Mouse (Mus musculus) heart, embryonic 13.5 days (tissue): Measurements from ENCODE around the gene Ift122. TPM values are rescaled to one million over a fixed set of nuclear protein-coding genes. Genes with fewer than 3 reads are reported as not detected.

Experiments
- ATAC-seq: fragments of 200-750 bp; cut with Nextera tagmentation; 2 replicates; pipeline ENCODE4 v1.8.0; 2017; ENCODE audit warnings: moderate TSS enrichment; ENCODE audit not compliant: insufficient number of reproducible peaks, low FRiP score, low TSS enrichment; ENCODE audit errors: extremely low read depth
- H3K27ac ChIP-seq: fragments of 300-500 bp; sonication (generic); replicated peaks from 2 replicates; pipeline ENCODE4 v1.5.1; 2015; ENCODE audit warnings: moderate library complexity, mild to moderate bottlenecking, inconsistent platforms
- H3K27me3 ChIP-seq: fragments of 300-500 bp; sonication (generic); replicated peaks from 2 replicates; pipeline ENCODE4 v1.6.1; 2015; ENCODE audit warnings: mild to moderate bottlenecking, inconsistent platforms
- H3K36me3 ChIP-seq: fragments of 300-500 bp; sonication (generic); 2 replicates; pipeline ENCODE4 v1.6.1; 2015; ENCODE audit warnings: mild to moderate bottlenecking, inconsistent platforms
- H3K4me1 ChIP-seq: fragments of 300-500 bp; sonication (generic); 2 replicates; pipeline ENCODE4 v1.6.1; 2015; ENCODE audit warnings: inconsistent platforms
- H3K4me2 ChIP-seq: fragments of 300-500 bp; sonication (generic); 2 replicates; pipeline ENCODE4 v1.6.1; 2015; ENCODE audit warnings: inconsistent platforms, mild to moderate bottlenecking, moderate library complexity
- H3K4me3 ChIP-seq: fragments of 300-500 bp; sonication (generic); 2 replicates; pipeline ENCODE4 v1.5.1; 2015; ENCODE audit warnings: moderate library complexity, mild to moderate bottlenecking, inconsistent platforms
- H3K9ac ChIP-seq: fragments of 300-500 bp; sonication (generic); 2 replicates; pipeline ENCODE4 v1.6.1; 2015; ENCODE audit warnings: inconsistent platforms, mild to moderate bottlenecking, moderate library complexity
- H3K9me3 ChIP-seq: fragments of 300-500 bp; sonication (generic); 2 replicates; pipeline ENCODE4 v1.6.1; 2016; ENCODE audit warnings: inconsistent platforms
- WGBS: fragments of 180-500 bp; shearing (Covaris S2); methylation state at CpG from one replicate; pipeline ENCODE4 v1.1.7; 2015; ENCODE audit warnings: mixed read lengths; 5-methylcytosine and 5-hydroxymethylcytosine counted together
- polyA plus RNA-seq: library from polyadenylated mRNA; unstranded; fragments of >200 nt; fragmentation: Nextera tagmentation; extraction: Ambion mirVana; gene quantifications from 2 replicates; pipeline ENCODE4 v1.2.1, GENCODE M21; 2015

Ift122 gene
- polyA plus RNA-seq: 21.2 and 21.4 TPM in 2 replicates

- H3K9ac ChIP-seq: peak within 1 kb of the TSS; percentile 85
- H3K36me3 ChIP-seq: peaks cover 18% of the 10 kb centered on the region
- H3K27ac ChIP-seq: peak within 1 kb of the TSS; percentile 92
- no peaks in the 10 kb centered on the region for H3K9me3 ChIP-seq
- H3K27me3 ChIP-seq: no peaks in the 10 kb centered on the region
- peak within 1 kb of the TSS; percentile 89 for H3K4me2 ChIP-seq
- under 1% methylated on average over 51 of the region's 51 CpGs for WGBS
- H3K4me3 ChIP-seq: peak within 1 kb of the TSS; percentile 64
- ATAC-seq: peak; percentile 94
- H3K4me1 ChIP-seq: peaks cover 53% of the 10 kb centered on the region
Measured at GRCm38 (mm10) chr6:115853091-115853813, at the start of gene Ift122, which contains the start of gene Mbd4. Gene Ift122 (plus strand): TSS chr6:115853470. Gene Mbd4 (minus strand): TSS chr6:115853371.

GRCm38 (mm10) chr6:115803541-115804382, 49.5 kb upstream of the Ift122 start:
- H3K36me3 ChIP-seq: peaks cover 87% of the 10 kb centered on the region
- no peaks in the 10 kb centered on the region for H3K27me3 ChIP-seq
- no peaks in the 10 kb centered on the region for H3K9me3 ChIP-seq
- H3K27ac ChIP-seq: no peak overlapping the region
- H3K9ac ChIP-seq: no peak overlapping the region
- no peak for ATAC-seq
- WGBS: 41% methylated on average over 16 of the region's 16 CpGs
- H3K4me2 ChIP-seq: no peak overlapping the region
- H3K4me1 ChIP-seq: peaks cover 30% of the 10 kb centered on the region
- no peak overlapping the region for H3K4me3 ChIP-seq

- H3K4me3 ChIP-seq: no peak overlapping the region
- peaks cover 30% of the 10 kb centered on the region for H3K4me1 ChIP-seq
- H3K9me3 ChIP-seq: no peaks in the 10 kb centered on the region
- H3K9ac ChIP-seq: no peak overlapping the region
- ATAC-seq: no peak
- 63% methylated on average over 10 of the region's 10 CpGs for WGBS
- H3K27me3 ChIP-seq: no peaks in the 10 kb centered on the region
- H3K27ac ChIP-seq: no peak overlapping the region
- H3K4me2 ChIP-seq: no peak overlapping the region
- peaks cover 78% of the 10 kb centered on the region for H3K36me3 ChIP-seq
Measured at GRCm38 (mm10) chr6:115804432-115805192, 48.7 kb upstream of the Ift122 start.

GRCm38 (mm10) chr6:115807464-115808195, 45.6 kb upstream of the Ift122 start:
- 2% methylated on average over 15 of the region's 15 CpGs for WGBS
- H3K27ac ChIP-seq: peak overlapping the region; percentile 96
- no peaks in the 10 kb centered on the region for H3K9me3 ChIP-seq
- H3K4me1 ChIP-seq: peaks cover 30% of the 10 kb centered on the region
- peak overlapping the region; percentile 73 for H3K4me2 ChIP-seq
- H3K9ac ChIP-seq: peak overlapping the region; percentile 98
- no peaks in the 10 kb centered on the region for H3K27me3 ChIP-seq
- H3K36me3 ChIP-seq: peaks cover 49% of the 10 kb centered on the region
- peak overlapping the region; percentile 90 for H3K4me3 ChIP-seq
- ATAC-seq: no peak

GRCm38 (mm10) chr6:115808196-115808487, 45.1 kb upstream of the Ift122 start:
- Histone ChIP-seq H3K4me1 (peaks cover 30% of the 10 kb centered on the region), H3K9ac (peak overlapping the region; percentile 98), H3K27me3 (no peaks in the 10 kb centered on the region), H3K9me3 (no peaks in the 10 kb centered on the region), H3K27ac (peak overlapping the region; percentile 96), H3K4me2 (peak overlapping the region; percentile 73), H3K4me3 (peak overlapping the region; percentile 90), H3K36me3 (peaks cover 44% of the 10 kb centered on the region)
- under 1% methylated on average over 22 of the region's 22 CpGs for WGBS
- ATAC-seq: no peak

GRCm38 (mm10) chr6:115808488-115809231, 44.6 kb upstream of the Ift122 start, which contains the start of gene Rpl32:
Gene Rpl32 (minus strand): TSS chr6:115808747.
- peak within 1 kb of the TSS; percentile 73 for H3K4me2 ChIP-seq
- H3K4me3 ChIP-seq: peak within 1 kb of the TSS; percentile 90
- H3K27me3 ChIP-seq: no peaks in the 10 kb centered on the region
- H3K9me3 ChIP-seq: no peaks in the 10 kb centered on the region
- peaks cover 31% of the 10 kb centered on the region for H3K4me1 ChIP-seq
- peaks cover 39% of the 10 kb centered on the region for H3K36me3 ChIP-seq
- ATAC-seq: peak; percentile 32; the same call in 1 of the 2 replicates
- peak within 1 kb of the TSS; percentile 96 for H3K27ac ChIP-seq
- peak within 1 kb of the TSS; percentile 98 for H3K9ac ChIP-seq
- WGBS: under 1% methylated on average over 47 of the region's 47 CpGs

- Histone ChIP-seq H3K27ac (no peak overlapping the region), H3K9ac (no peak overlapping the region), H3K27me3 (no peaks in the 10 kb centered on the region), H3K9me3 (no peaks in the 10 kb centered on the region), H3K4me3 (no peak overlapping the region), H3K4me1 (peaks cover 23% of the 10 kb centered on the region), H3K4me2 (no peak overlapping the region), H3K36me3 (peaks cover 9% of the 10 kb centered on the region)
- 58% methylated on average over 8 of the region's 8 CpGs for WGBS
- ATAC-seq: no peak
Measured at GRCm38 (mm10) chr6:115811606-115812005, 41.7 kb upstream of the Ift122 start.

- Histone ChIP-seq H3K27me3 (no peaks in the 10 kb centered on the region), H3K9me3 (no peaks in the 10 kb centered on the region), H3K4me3 (no peak overlapping the region), H3K9ac (peak overlapping the region; percentile 20; the same call in 1 of the 2 replicates), H3K4me1 (peaks cover 11% of the 10 kb centered on the region), H3K27ac (no peak overlapping the region), H3K4me2 (no peak overlapping the region), H3K36me3 (no peaks in the 10 kb centered on the region)
- ATAC-seq: no peak
- 25% methylated on average over 4 of the region's 4 CpGs for WGBS
Measured at GRCm38 (mm10) chr6:115814104-115814503, 39.2 kb upstream of the Ift122 start.

GRCm38 (mm10) chr6:115815041-115815440, 38.2 kb upstream of the Ift122 start:
- no peak overlapping the region for H3K9ac ChIP-seq
- H3K27ac ChIP-seq: no peak overlapping the region
- no peaks in the 10 kb centered on the region for H3K27me3 ChIP-seq
- 66% methylated on average over 4 of the region's 4 CpGs for WGBS
- no peak overlapping the region for H3K4me2 ChIP-seq
- H3K9me3 ChIP-seq: no peaks in the 10 kb centered on the region
- H3K4me3 ChIP-seq: no peak overlapping the region
- ATAC-seq: no peak
- H3K36me3 ChIP-seq: no peaks in the 10 kb centered on the region
- H3K4me1 ChIP-seq: peaks cover 11% of the 10 kb centered on the region

- H3K27ac ChIP-seq: no peak overlapping the region
- H3K36me3 ChIP-seq: no peaks in the 10 kb centered on the region
- H3K9me3 ChIP-seq: no peaks in the 10 kb centered on the region
- H3K27me3 ChIP-seq: peaks cover 4% of the 10 kb centered on the region; the same call in 1 of the 2 replicates
- no peak for ATAC-seq
- no peak overlapping the region for H3K9ac ChIP-seq
- 64% methylated on average over 2 of the region's 2 CpGs for WGBS
- H3K4me2 ChIP-seq: no peak overlapping the region
- H3K4me3 ChIP-seq: no peak overlapping the region
- peaks cover 11% of the 10 kb centered on the region for H3K4me1 ChIP-seq
Measured at GRCm38 (mm10) chr6:115818129-115818528, 35.1 kb upstream of the Ift122 start.
